In the genomic region with DNA sequence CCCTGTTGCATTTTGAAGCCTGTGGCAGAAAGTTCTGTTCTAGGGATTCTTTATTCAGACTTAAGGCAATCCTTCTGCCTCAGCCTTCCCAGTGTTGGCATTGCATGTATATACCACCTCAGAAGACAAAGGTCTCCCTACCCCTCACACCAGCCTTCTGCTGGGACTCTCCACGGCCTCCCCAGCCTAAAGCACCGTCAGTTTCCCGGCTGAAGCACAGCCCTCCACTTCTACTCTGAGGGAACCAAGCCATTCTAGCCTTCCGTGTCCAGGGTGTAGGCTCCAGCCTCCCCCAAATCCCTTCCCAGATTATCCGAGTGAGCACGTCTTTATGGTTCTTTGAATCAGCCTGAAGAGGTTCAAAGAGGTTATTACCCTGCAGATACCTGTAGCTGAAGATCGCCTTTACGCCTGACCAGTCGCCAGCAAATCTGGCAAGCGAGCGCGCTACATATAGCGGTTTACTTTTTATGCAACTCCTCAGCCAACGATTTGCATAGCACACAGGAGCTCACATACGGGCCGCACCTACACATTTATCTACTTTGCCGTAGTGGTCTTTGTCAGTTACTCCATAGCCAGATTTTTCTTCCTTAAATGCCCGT, we compare ENCODE assay signal across 10 mouse cellular contexts. TPM values are rescaled to one million over a fixed set of nuclear protein-coding genes. Genes with fewer than 3 reads are reported as not detected.
DNase-seq lines count a peak whose midpoint lies in the region; ATAC-seq and TF ChIP-seq lines count a peak whose summit lies in the region.
"Had no signal": no experiment of that assay in that cellular context is flagged by ENCODE, and none has a peak within 500 bp of the region (broad histone marks: within the 10 kb centered on the region; RNA-seq: fewer than 3 reads in every experiment).

No protein-coding gene starts in this region.

- H3K4me2 ChIP-seq in heart, embryonic 13.5 days: peak overlapping the region; percentile 65
- H3K4me2 ChIP-seq in limb, embryonic 15.5 days: peak overlapping the region; percentile 38

- H3K4me1 ChIP-seq in heart, embryonic 13.5 days: peaks cover 3% of the 10 kb centered on the region; the same call in 1 of the 2 replicates
- H3K4me1 ChIP-seq in heart, adult 2 months (ENCODE audit: control insufficient read depth, insufficient read depth, low read length): no peaks in the 10 kb centered on the region
- H3K4me1 ChIP-seq in embryonic fibroblast, embryonic 13.5 days (ENCODE audit: control insufficient read depth, insufficient read depth, low read length): no peaks in the 10 kb centered on the region
- H3K4me1 ChIP-seq in limb, embryonic 15.5 days: 0 out of 2 replicates have a peak, but pooled peaks cover 2% of the 10 kb centered on the region

- no peaks in the 10 kb centered on the region for H3K79me2 ChIP-seq in heart, adult 2 months (replicated peaks; ENCODE audit: control insufficient read depth, insufficient read depth, low read length)

- no peaks in the 10 kb centered on the region for H3K36me3 ChIP-seq in heart, embryonic 13.5 days
- H3K36me3 ChIP-seq in heart, adult 2 months (ENCODE audit: control insufficient read depth, insufficient read depth, low read length): no peaks in the 10 kb centered on the region
- no peaks in the 10 kb centered on the region for H3K36me3 ChIP-seq in limb, embryonic 15.5 days
- H3K36me3 ChIP-seq: G1E had no signal

- H3K27me3 ChIP-seq in heart, embryonic 13.5 days (replicated peaks): peaks cover 2% of the 10 kb centered on the region; the same call in 1 of the 2 replicates
- H3K27me3 ChIP-seq in heart, adult 2 months (ENCODE audit: control insufficient read depth, insufficient read depth, low read length): no peaks in the 10 kb centered on the region; the same call in 1 of the 2 replicates
- H3K27me3 ChIP-seq in limb, embryonic 15.5 days: 0 out of 2 replicates have a peak, but pooled peaks cover 4% of the 10 kb centered on the region

- TF ChIP-seq CTCF in heart, adult 2 months (IDR thresholded peaks at IDR 0.05): no peak
- no peak for TF ChIP-seq CTCF in embryonic fibroblast, embryonic 13.5 days (IDR thresholded peaks at IDR 0.05; ENCODE audit: borderline replicate concordance, insufficient read depth, low read length)

- no peak for ATAC-seq in heart, embryonic 13.5 days (ENCODE audit: extremely low read depth, insufficient number of reproducible peaks, low FRiP score, low TSS enrichment)
- no peak for ATAC-seq in limb, embryonic 15.5 days (ENCODE audit: insufficient number of reproducible peaks, low FRiP score, low TSS enrichment, low read depth)

- 5% methylated on average over 18 of the region's 18 CpGs for WGBS in heart, embryonic 13.5 days
- WGBS in heart, adult 2 months: 26% methylated on average over 18 of the region's 18 CpGs
- WGBS in limb, embryonic 15.5 days: 4% methylated on average over 18 of the region's 18 CpGs

- TF ChIP-seq POLR2A in heart, adult 2 months (IDR thresholded peaks at IDR 0.05; ENCODE audit: insufficient read depth, low read depth, low read length): no peak
- no peak for TF ChIP-seq POLR2A in embryonic fibroblast, embryonic 13.5 days (IDR thresholded peaks at IDR 0.05; ENCODE audit: low read depth, low read length)

- TF ChIP-seq EP300 in heart, adult 2 months (IDR thresholded peaks at IDR 0.05; ENCODE audit: insufficient read depth, low read depth, low read length): no peak

- H3K4me3 ChIP-seq in heart, embryonic 13.5 days: peak overlapping the region; percentile 48
- no peak overlapping the region; the same call in 1 of the 2 replicates for H3K4me3 ChIP-seq in heart, adult 2 months
- H3K4me3 ChIP-seq in embryonic fibroblast, embryonic 13.5 days (ENCODE audit: insufficient read depth, low read length): peak overlapping the region; percentile 63
- H3K4me3 ChIP-seq in limb, embryonic 15.5 days: peak overlapping the region; percentile 24

- DNase-seq in heart, adult 2 months: no peak
- DNase-seq in R1 (ENCODE audit: low read depth, low spot score): peak; percentile 36
- DNase-seq in right cerebral cortex, postnatal 10 days (ENCODE audit: low spot score in 2 of 2): peak; percentile 28 to 38
- no peak for DNase-seq in kidney, postnatal 4 days
- no peak for DNase-seq in ovary, postnatal 10 days (ENCODE audit: low spot score)

- intact Hi-C loops in heart, adult 2 months (cut with DNase I): loop anchor here (10.0 kb wide), 3 partner anchors 87 to 1007 kb away; no protein-coding TSS in a partner anchor

- H3K9ac ChIP-seq in heart, embryonic 13.5 days: peak overlapping the region; percentile 71
- no peak overlapping the region for H3K9ac ChIP-seq in heart, adult 2 months (ENCODE audit: low read depth, low read length)
- H3K9ac ChIP-seq in limb, embryonic 15.5 days: no peak overlapping the region

- H3K9me3 ChIP-seq in heart, embryonic 13.5 days: no peaks in the 10 kb centered on the region
- H3K9me3 ChIP-seq in limb, embryonic 15.5 days: no peaks in the 10 kb centered on the region
- H3K9me3 ChIP-seq: G1E had no signal

- no peak overlapping the region for H3K27ac ChIP-seq in heart, embryonic 13.5 days (replicated peaks)
- H3K27ac ChIP-seq in heart, adult 2 months: no peak overlapping the region
- no peak overlapping the region for H3K27ac ChIP-seq in embryonic fibroblast, embryonic 13.5 days (ENCODE audit: insufficient read depth, low read length)
- no peak overlapping the region for H3K27ac ChIP-seq in limb, embryonic 15.5 days

RNA-seq across cellular contexts. Expression of gene Gpx6, which starts 10.1 kb away (rescaled TPM):
- polyA plus RNA-seq in heart, embryonic 13.5 days (2015; fragmentation: Nextera tagmentation; extraction: Ambion mirVana): not detected in 2 replicates
- not detected for total RNA-seq in heart, adult 2 months (2021)
- polyA plus RNA-seq in heart, adult 2 months (2012; rRNA removed): not detected in 2 replicates
- polyA plus RNA-seq in embryonic fibroblast, embryonic 13.5 days (2011; ENCODE audit: insufficient read length, low read depth, missing spikeins): not detected in 2 replicates
- 0.23 TPM in 1 of 2 replicates, not detected in the other for polyA plus RNA-seq in limb, embryonic 15.5 days (2015; fragmentation: Nextera tagmentation; extraction: Ambion mirVana)
- total RNA-seq: layer of hippocampus, adult 18-20 months had no signal
- polyA plus RNA-seq: G1E had no signal

RNA-seq across cellular contexts. Expression of gene Olfr1367, which starts 24.7 kb away (rescaled TPM):
- not detected in 2 replicates for polyA plus RNA-seq in heart, embryonic 13.5 days (2015; fragmentation: Nextera tagmentation; extraction: Ambion mirVana)
- not detected for total RNA-seq in heart, adult 2 months (2021)
- polyA plus RNA-seq in heart, adult 2 months (2012; rRNA removed): not detected in 2 replicates
- polyA plus RNA-seq in embryonic fibroblast, embryonic 13.5 days (2011; ENCODE audit: insufficient read length, low read depth, missing spikeins): not detected in 2 replicates
- polyA plus RNA-seq in limb, embryonic 15.5 days (2015; fragmentation: Nextera tagmentation; extraction: Ambion mirVana): not detected in 2 replicates
- total RNA-seq: layer of hippocampus, adult 18-20 months had no signal
- polyA plus RNA-seq: G1E had no signal

RNA-seq across cellular contexts. Expression of gene Gpx5, which starts 29.5 kb away (rescaled TPM):
- polyA plus RNA-seq in heart, embryonic 13.5 days (2015; fragmentation: Nextera tagmentation; extraction: Ambion mirVana): not detected in 2 replicates
- not detected for total RNA-seq in heart, adult 2 months (2021)
- not detected in 2 replicates for polyA plus RNA-seq in heart, adult 2 months (2012; rRNA removed)
- polyA plus RNA-seq in embryonic fibroblast, embryonic 13.5 days (2011; ENCODE audit: insufficient read length, low read depth, missing spikeins): not detected in 2 replicates
- polyA plus RNA-seq in limb, embryonic 15.5 days (2015; fragmentation: Nextera tagmentation; extraction: Ambion mirVana): not detected in 2 replicates
- total RNA-seq: layer of hippocampus, adult 18-20 months had no signal
- polyA plus RNA-seq: G1E had no signal

RNA-seq across cellular contexts. Expression of gene Zscan12, which starts 40.6 kb away (rescaled TPM):
- polyA plus RNA-seq in heart, embryonic 13.5 days (2015; fragmentation: Nextera tagmentation; extraction: Ambion mirVana): 7.1 and 7.7 TPM in 2 replicates
- 1 to 10 TPM; 4.8 to 5.1 TPM for total RNA-seq in heart, adult 2 months (2021)
- polyA plus RNA-seq in heart, adult 2 months (2012; rRNA removed): 1.3 and 2.5 TPM in 2 replicates
- polyA plus RNA-seq in embryonic fibroblast, embryonic 13.5 days (2011; ENCODE audit: insufficient read length, low read depth, missing spikeins): 6.2 and 8.7 TPM in 2 replicates
- 9.2 and 10.2 TPM in 2 replicates for polyA plus RNA-seq in limb, embryonic 15.5 days (2015; fragmentation: Nextera tagmentation; extraction: Ambion mirVana)

Comparison
In these comparisons a context has a peak if more than half of its experiments do, and no peak if none do; other contexts are left out.
1. DNase-seq: peak in R1 (single experiment) and right cerebral cortex, postnatal 10 days (2 of 2); none in heart, adult 2 months (0 of 2), kidney, postnatal 4 days (0 of 2) and ovary, postnatal 10 days (single experiment).